Mouse (Mus musculus): ENCODE data around the gene Trf. TPM values are rescaled to one million over a fixed set of nuclear protein-coding genes. Genes with fewer than 3 reads are reported as not detected.

The Trf gene
- polyA plus RNA-seq, 1 experiment from 2014 or later, result 455 TPM

GRCm38 (mm10) chr9:103243640-103244039 lies 13.4 kb upstream of the Trf start:
- Histone ChIP-seq H3K9me3 (replicated peaks; ENCODE audit: control insufficient read depth, low read length) (no peaks in the 10 kb centered on the region), H3K36me3 (ENCODE audit: control insufficient read depth, insufficient read depth, low read length) (no peaks in the 10 kb centered on the region), H3K27me3 (ENCODE audit: control insufficient read depth, insufficient read depth, low read length) (no peaks in the 10 kb centered on the region), H3K4me1 (ENCODE audit: control insufficient read depth, insufficient read depth, low read length) (no peaks in the 10 kb centered on the region), H3K27ac (ENCODE audit: low read length) (no peak overlapping the region), H3K4me2 (ENCODE audit: low read depth, low read length) (no peak overlapping the region), H3K4me3 (replicated peaks; ENCODE audit: low read length) (no peak overlapping the region), H3K9ac (ENCODE audit: low read length) (no peak overlapping the region)
- WGBS, result 88% methylated on average over 4 of the region's 4 CpGs
- no peak for ATAC-seq (ENCODE audit: insufficient read depth, low FRiP score)

GRCm38 (mm10) chr9:103241206-103241605 lies 11.0 kb upstream of the Trf start:
- Histone ChIP-seq H3K4me3 (replicated peaks; ENCODE audit: low read length) (no peak overlapping the region), H3K4me2 (ENCODE audit: low read depth, low read length) (no peak overlapping the region), H3K27me3 (ENCODE audit: control insufficient read depth, insufficient read depth, low read length) (no peaks in the 10 kb centered on the region), H3K9ac (ENCODE audit: low read length) (no peak overlapping the region), H3K27ac (ENCODE audit: low read length) (no peak overlapping the region), H3K9me3 (replicated peaks; ENCODE audit: control insufficient read depth, low read length) (no peaks in the 10 kb centered on the region), H3K36me3 (ENCODE audit: control insufficient read depth, insufficient read depth, low read length) (no peaks in the 10 kb centered on the region), H3K4me1 (ENCODE audit: control insufficient read depth, insufficient read depth, low read length) (no peaks in the 10 kb centered on the region)
- WGBS, result 72% methylated on average over 2 of the region's 2 CpGs
- ATAC-seq (ENCODE audit: insufficient read depth, low FRiP score), result no peak

GRCm38 (mm10) chr9:103239471-103239870 lies 9.2 kb upstream of the Trf start:
- H3K9ac ChIP-seq (ENCODE audit: low read length), result no peak overlapping the region
- 89% methylated on average over 6 of the region's 6 CpGs for WGBS
- H3K27ac ChIP-seq (ENCODE audit: low read length), result no peak overlapping the region
- H3K4me2 ChIP-seq (ENCODE audit: low read depth, low read length), result no peak overlapping the region
- H3K27me3 ChIP-seq (ENCODE audit: control insufficient read depth, insufficient read depth, low read length), result no peaks in the 10 kb centered on the region
- ATAC-seq (ENCODE audit: insufficient read depth, low FRiP score), result no peak
- no peaks in the 10 kb centered on the region for H3K36me3 ChIP-seq (ENCODE audit: control insufficient read depth, insufficient read depth, low read length)
- no peak overlapping the region for H3K4me3 ChIP-seq (replicated peaks; ENCODE audit: low read length)
- no peaks in the 10 kb centered on the region for H3K9me3 ChIP-seq (replicated peaks; ENCODE audit: control insufficient read depth, low read length)
- H3K4me1 ChIP-seq (ENCODE audit: control insufficient read depth, insufficient read depth, low read length), result peaks cover 4% of the 10 kb centered on the region; the same call in 1 of the 2 replicates

GRCm38 (mm10) chr9:103234565-103235165 lies 4.4 kb upstream of the Trf start:
- peak; percentile 53; the same call in 1 of the 2 replicates for ATAC-seq (ENCODE audit: insufficient read depth, low FRiP score)
- peak overlapping the region; percentile 10; the same call in 1 of the 2 replicates for H3K27ac ChIP-seq (ENCODE audit: low read length)
- 0 out of 2 replicates have a peak overlapping the region, but pooled peaks have one; percentile 5 for H3K9ac ChIP-seq (ENCODE audit: low read length)
- WGBS, result 49% methylated on average over 7 of the region's 7 CpGs
- H3K27me3 ChIP-seq (ENCODE audit: control insufficient read depth, insufficient read depth, low read length), result no peaks in the 10 kb centered on the region
- no peak overlapping the region for H3K4me2 ChIP-seq (ENCODE audit: low read depth, low read length)
- no peaks in the 10 kb centered on the region for H3K36me3 ChIP-seq (ENCODE audit: control insufficient read depth, insufficient read depth, low read length)
- H3K4me1 ChIP-seq (ENCODE audit: control insufficient read depth, insufficient read depth, low read length), result peaks cover 15% of the 10 kb centered on the region
- no peaks in the 10 kb centered on the region for H3K9me3 ChIP-seq (replicated peaks; ENCODE audit: control insufficient read depth, low read length)
- H3K4me3 ChIP-seq (replicated peaks; ENCODE audit: low read length), result no peak overlapping the region

DNA sequence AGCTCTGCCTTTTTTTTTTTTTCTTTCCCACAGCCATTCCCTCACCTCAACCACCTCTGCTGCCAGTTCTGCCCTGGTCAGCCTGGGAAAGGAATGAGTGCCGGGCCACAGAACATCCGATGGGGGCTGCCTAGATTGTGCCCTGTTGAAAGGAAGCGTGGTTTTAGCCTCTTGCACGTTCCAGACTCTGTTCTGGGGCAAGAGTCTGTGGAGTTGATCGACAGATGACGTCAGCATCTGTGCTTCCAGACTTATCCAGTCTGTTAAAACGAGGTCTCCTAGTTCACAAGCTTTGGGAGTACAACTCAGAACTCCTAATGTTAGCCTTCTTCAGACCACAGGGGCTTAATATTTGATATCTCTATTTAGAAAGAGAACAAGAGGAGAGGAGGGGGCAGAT lies 3.8 kb upstream of the Trf start:
- Histone ChIP-seq H3K36me3 (ENCODE audit: control insufficient read depth, insufficient read depth, low read length) (no peaks in the 10 kb centered on the region), H3K4me3 (replicated peaks; ENCODE audit: low read length) (no peak overlapping the region), H3K4me2 (ENCODE audit: low read depth, low read length) (no peak overlapping the region), H3K4me1 (ENCODE audit: control insufficient read depth, insufficient read depth, low read length) (peaks cover 15% of the 10 kb centered on the region), H3K27ac (ENCODE audit: low read length) (0 out of 2 replicates have a peak overlapping the region, but pooled peaks have one; percentile 35), H3K9ac (ENCODE audit: low read length) (no peak overlapping the region), H3K27me3 (ENCODE audit: control insufficient read depth, insufficient read depth, low read length) (no peaks in the 10 kb centered on the region; the same call in 1 of the 2 replicates), H3K9me3 (replicated peaks; ENCODE audit: control insufficient read depth, low read length) (no peaks in the 10 kb centered on the region)
- no peak for ATAC-seq (ENCODE audit: insufficient read depth, low FRiP score)
- WGBS, result 62% methylated on average over 7 of the region's 7 CpGs

GRCm38 (mm10) chr9:103233006-103233395 lies 2.8 kb upstream of the Trf start:
- no peak overlapping the region for H3K27ac ChIP-seq (ENCODE audit: low read length)
- no peaks in the 10 kb centered on the region for H3K9me3 ChIP-seq (replicated peaks; ENCODE audit: control insufficient read depth, low read length)
- peaks cover 15% of the 10 kb centered on the region for H3K4me1 ChIP-seq (ENCODE audit: control insufficient read depth, insufficient read depth, low read length)
- no peaks in the 10 kb centered on the region for H3K36me3 ChIP-seq (ENCODE audit: control insufficient read depth, insufficient read depth, low read length)
- no peak for ATAC-seq (ENCODE audit: insufficient read depth, low FRiP score)
- no peak overlapping the region for H3K9ac ChIP-seq (ENCODE audit: low read length)
- H3K4me2 ChIP-seq (ENCODE audit: low read depth, low read length), result no peak overlapping the region
- H3K27me3 ChIP-seq (ENCODE audit: control insufficient read depth, insufficient read depth, low read length), result no peaks in the 10 kb centered on the region; the same call in 1 of the 2 replicates
- 61% methylated on average over 7 of the region's 7 CpGs for WGBS
- H3K4me3 ChIP-seq (replicated peaks; ENCODE audit: low read length), result no peak overlapping the region

GRCm38 (mm10) chr9:103232232-103233005 lies 2.2 kb upstream of the Trf start:
- no peaks in the 10 kb centered on the region; the same call in 1 of the 2 replicates for H3K27me3 ChIP-seq (ENCODE audit: control insufficient read depth, insufficient read depth, low read length)
- no peak overlapping the region for H3K9ac ChIP-seq (ENCODE audit: low read length)
- no peak overlapping the region for H3K4me3 ChIP-seq (replicated peaks; ENCODE audit: low read length)
- H3K4me2 ChIP-seq (ENCODE audit: low read depth, low read length), result no peak overlapping the region
- no peak for ATAC-seq (ENCODE audit: insufficient read depth, low FRiP score)
- no peaks in the 10 kb centered on the region for H3K9me3 ChIP-seq (replicated peaks; ENCODE audit: control insufficient read depth, low read length)
- no peak overlapping the region for H3K27ac ChIP-seq (ENCODE audit: low read length)
- no peaks in the 10 kb centered on the region for H3K36me3 ChIP-seq (ENCODE audit: control insufficient read depth, insufficient read depth, low read length)
- 86% methylated on average over 7 of the region's 7 CpGs for WGBS
- peaks cover 15% of the 10 kb centered on the region for H3K4me1 ChIP-seq (ENCODE audit: control insufficient read depth, insufficient read depth, low read length)

DNA sequence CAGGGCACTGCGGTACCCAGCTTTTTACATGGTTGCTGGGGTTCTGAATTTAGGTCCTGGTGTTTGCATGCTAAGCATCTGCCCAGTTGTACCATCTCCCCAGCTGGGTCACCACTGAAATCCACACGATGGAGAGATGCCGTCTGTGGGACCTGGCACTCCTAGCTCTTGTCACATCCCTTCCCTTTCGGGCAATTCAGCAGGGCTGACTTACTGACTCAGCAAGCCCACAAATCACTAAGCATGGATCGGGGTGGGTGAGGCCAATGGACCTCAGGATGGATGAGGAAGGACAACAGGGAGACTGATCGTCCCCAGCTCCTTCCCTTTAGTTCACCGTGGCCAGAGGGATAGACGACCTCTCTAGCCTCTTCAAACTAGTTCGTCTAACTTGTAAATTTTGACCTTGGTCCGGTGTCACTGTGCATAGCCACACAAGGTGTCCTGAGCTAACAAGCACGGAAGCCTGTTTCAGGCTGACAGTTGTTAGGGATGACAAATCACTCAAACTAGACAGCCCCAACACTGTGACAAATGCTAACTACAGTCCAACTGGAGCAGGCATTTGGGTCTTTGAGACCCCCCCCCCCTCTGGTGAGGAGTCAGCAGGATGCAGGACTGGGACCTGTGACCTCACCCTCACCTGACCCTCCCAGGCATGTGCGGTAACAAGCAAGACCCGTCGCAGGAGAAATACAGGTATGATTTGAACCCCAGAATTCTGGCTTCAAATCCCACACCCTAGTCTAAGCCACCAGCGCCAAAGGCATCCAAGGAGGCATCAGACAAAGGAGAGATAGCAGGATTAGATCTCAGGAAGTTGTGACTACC lies 992 bp downstream of the Trf start:
- Histone ChIP-seq H3K27me3 (ENCODE audit: control insufficient read depth, insufficient read depth, low read length) (no peaks in the 10 kb centered on the region; the same call in 1 of the 2 replicates), H3K27ac (ENCODE audit: low read length) (no peak overlapping the region), H3K36me3 (ENCODE audit: control insufficient read depth, insufficient read depth, low read length) (no peaks in the 10 kb centered on the region), H3K4me2 (ENCODE audit: low read depth, low read length) (peak overlapping the region; percentile 48; the same call in 1 of the 2 replicates), H3K9ac (ENCODE audit: low read length) (no peak overlapping the region), H3K9me3 (replicated peaks; ENCODE audit: control insufficient read depth, low read length) (no peaks in the 10 kb centered on the region), H3K4me3 (replicated peaks; ENCODE audit: low read length) (no peak overlapping the region), H3K4me1 (ENCODE audit: control insufficient read depth, insufficient read depth, low read length) (peaks cover 9% of the 10 kb centered on the region; the same call in 1 of the 2 replicates)
- 79% methylated on average over 15 of the region's 15 CpGs for WGBS
- ATAC-seq (ENCODE audit: insufficient read depth, low FRiP score), result no peak

Measured in stomach, embryonic 16.5 days (tissue).